Mouse (Mus musculus) activated CD4-positive, CD25-positive, alpha-beta regulatory T cell, adult 4 months (primary cell): ENCODE results near the gene Spata2. TPM values are rescaled to one million over a fixed set of nuclear protein-coding genes. Genes with fewer than 3 reads are reported as not detected.

Experiments
- ATAC-seq: one replicate; pipeline ENCODE4 v1.8.0; 2017
- polyA plus RNA-seq, 2 experiments: library from polyadenylated mRNA; unstranded; fragments of 100-300 nt; shearing (Covaris generic); gene quantifications; one replicate each; pipeline ENCODE4 v1.2.1; 2017

The Spata2 gene
- polyA plus RNA-seq, 2 experiments from 2014 or later = 7.4 to 11.7 TPM

DNA sequence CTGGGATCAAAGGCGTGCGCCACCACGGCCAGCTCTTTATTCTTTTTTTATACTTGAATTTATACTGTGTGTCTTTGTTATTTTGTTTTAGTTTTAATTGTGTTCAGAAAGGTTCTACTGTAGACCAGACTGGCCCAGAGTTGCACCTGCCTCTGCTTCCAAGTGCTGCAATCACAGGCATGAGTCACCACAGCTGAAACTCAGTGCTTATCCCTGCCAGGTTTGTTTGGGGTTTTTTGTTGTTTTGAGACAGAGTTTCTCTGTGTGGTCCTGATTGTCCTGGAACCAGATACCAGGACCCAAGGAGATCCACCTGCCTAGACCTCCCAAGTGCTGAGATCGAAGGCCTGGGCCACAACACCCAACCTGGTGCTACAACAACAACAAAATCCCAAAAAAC lies 15.9 kb upstream of the Spata2 start:
- no peak for ATAC-seq

DNA sequence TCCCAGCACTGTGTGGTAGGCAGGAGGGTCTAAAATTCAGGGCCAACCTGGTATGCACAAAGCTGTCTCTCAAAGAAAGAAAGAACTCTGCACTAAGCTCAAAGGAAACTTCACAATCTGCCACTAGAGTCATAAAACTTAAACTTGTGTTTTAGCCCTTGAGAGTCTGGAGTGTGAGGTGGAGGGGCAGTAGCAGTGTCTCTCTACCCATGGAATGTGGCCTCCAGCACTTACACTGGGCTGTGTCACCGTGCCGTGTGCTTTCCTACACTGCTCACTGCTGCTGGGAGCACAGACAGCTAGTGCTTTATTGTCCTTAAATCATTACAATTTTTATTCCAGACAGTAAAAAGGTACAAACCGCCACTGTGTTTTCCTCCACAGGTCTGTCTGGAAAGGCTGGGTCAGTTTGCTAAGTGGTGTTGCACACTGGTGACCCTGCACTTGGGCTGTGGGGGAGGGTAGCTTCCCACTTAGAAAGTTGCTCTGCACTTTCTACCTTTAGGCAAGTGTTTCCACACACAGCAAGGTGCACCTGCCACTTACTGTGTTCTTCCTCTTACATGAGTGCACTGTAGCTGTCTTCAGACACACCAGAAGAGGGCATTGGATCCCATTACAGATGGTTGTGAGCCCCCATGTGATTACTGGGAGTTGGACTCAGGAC lies 15.2 kb upstream of the Spata2 start:
- no peak for ATAC-seq

DNA sequence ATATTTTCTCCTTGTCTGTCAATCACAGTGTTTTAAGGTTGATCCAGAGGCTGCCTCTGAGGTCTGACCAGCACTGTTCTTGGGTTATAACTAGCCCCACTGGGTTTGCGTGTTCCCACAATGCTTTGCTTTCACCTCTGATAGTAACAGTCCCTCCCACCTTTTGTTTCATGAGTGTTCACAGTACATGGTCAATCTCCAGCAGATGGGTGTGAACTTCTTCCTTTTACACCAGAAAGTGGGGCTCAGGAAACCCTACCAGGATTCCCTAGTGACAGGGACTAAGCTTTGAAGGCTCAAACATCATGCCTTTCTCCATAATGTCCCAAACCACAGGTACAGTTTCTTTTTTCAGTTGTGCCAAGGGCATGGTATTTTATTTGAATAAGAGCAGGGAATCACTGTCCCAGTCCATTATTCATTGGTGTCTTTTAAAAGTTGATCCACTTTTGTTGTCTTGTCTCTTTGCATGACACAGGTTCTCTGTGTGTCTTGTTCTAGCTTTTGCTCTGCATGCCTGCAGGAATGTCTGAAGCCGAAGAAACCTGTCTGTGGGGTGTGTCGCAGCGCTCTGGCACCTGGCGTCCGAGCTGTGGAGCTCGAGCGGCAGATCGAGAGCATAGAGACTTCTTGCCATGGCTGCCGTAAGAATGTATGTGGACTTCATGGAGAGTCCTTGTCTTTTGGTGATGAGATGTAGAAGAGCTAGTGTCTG lies 14.0 kb upstream of the Spata2 start:
- ATAC-seq = no peak

DNA sequence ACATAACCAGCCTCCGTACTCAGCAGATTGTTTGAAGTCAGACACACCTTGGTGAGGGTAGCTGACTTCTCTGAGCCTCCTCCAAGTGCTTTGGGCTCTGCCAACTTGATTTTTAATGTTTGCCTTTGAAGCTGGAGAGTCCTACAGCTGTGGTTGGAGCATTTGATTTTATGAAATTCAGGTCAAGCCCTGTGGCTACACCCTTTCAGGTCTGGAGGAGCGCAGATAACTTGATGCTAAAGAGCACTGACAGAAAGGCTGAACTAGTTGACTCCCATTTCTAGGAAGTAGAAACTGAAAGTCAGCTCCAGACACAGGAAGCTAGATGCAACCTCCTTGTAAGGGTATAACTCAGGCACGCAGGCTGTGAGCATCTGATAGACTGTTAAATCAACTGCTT lies 12.4 kb upstream of the Spata2 start:
- peak; percentile 76 for ATAC-seq

DNA sequence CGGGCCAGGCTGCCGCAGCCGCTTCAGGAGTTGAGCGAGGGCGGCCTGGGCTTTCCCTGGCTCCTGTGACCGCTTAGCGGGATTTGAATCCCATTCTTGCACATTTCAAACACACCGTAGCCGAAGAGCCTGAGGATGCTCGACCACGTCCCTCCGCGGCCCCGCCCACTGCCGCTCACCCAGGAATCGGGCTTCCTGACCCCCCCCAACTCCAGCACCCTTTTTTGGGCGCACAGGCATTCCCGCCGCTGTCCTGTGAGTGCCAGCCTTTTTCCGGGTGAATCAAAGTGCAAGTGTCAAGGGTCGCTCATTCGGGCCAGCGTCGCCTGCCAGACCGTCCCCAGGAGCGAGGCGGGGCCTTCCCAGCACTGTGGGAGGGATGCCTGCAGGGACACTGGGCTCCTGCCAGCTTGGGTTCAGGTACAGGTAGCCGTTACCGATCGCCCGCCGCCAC lies 11.2 kb upstream of the Spata2 start:
- ATAC-seq = no peak

DNA sequence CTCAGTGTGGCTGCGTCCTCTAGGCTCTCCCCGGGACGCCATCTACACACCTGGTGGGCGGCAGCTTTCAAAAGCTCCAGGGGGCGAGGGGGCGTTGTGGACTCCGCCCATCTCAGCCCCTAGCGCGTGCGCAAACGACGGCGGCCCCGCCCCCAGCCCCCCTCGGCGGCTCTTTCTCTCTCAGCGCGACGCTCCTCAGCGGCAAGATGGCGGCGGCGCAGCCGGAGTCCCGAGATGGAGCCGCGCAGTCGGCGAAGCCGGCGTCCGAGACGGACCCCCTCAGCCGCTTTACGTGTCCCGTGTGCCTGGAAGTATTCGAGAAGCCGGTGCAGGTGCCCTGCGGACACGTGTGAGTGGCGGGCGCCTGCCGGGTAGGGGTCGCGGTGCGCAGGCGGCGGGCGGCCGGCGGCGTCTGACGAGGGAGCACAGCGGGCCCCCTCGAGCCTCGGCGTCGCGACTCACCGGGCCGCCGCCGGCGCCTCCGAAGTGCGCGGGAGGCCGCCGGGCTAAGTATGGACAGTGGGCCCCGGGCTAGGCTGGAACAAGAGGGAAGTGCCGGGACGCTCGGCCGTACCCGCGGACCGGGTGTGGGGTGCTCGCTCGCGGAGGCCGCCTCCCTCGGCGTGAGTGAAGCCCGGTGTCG lies 10.7 kb upstream of the Spata2 start:
- ATAC-seq = peak; percentile 48

DNA sequence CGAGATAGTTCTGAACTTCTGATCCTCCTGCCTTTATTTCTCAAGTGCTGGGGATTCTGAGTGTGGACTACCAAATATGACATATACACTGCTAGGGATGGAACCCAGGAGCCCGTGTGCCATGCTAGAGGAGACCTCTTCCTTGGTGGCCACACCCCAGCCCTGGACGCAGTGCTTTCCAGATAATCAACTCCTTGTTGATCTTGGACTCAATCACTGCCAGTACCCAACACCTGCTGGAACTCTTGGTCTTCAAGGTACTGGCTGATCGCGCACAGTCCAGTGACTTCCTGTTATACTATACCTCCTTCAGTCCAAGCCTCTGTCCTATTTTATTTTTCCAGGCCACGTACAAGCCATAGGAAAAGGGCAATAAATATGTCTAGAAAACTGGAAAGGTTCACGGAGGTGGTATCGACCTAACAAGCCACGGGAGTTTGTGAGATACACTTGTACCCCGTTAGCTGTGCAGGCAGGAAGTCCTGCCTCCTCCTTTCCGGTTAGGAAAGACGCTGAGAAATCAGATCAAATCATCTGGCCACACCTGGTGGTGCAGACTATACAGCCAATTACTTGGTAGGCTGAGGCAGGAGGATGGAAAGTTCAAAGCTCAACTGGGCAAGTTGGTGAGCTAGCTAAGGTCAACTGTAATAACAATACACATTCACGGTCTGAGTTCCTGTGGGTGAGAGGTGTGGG lies 10.0 kb upstream of the Spata2 start:
- peak; percentile 51 for ATAC-seq

DNA sequence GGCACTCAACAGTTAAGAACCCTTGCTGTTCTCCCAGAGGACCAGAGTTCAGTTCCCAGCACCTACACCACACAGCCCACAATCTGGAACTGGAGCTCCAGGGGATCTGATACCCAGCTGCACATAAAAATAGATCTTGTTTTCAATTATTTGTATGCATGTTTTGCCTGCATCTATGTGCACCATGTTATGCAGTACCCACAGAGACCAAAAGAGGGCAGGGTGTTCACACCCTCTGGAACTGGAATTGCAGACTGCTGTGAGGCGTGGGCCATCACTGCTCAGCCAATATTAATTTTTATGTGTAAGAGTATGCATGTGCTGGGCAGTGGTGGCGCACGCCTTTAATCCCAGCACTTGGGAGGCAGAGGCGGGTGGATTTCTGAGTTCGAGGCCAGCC lies 4.6 kb upstream of the Spata2 start:
- ATAC-seq = no peak

DNA sequence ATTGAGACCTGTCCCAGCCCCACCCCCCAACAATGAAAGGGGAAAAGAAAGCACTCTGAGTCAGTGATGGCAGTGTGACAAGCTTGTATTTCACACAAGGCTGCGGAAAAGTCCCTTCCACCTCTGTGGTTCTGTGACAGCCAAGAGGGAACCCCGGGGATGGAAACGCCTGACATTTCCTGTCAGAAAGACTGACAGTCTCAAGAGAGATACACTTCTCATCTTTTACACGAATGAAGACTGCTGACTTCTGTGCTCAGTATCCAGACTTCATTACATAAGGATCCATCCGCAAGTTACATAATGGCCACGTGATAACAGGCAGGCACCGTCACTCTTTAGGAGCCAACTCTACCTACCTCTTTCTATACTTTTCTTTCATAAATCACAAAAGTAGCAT lies 3.8 kb upstream of the Spata2 start:
- peak; percentile 22 for ATAC-seq

DNA sequence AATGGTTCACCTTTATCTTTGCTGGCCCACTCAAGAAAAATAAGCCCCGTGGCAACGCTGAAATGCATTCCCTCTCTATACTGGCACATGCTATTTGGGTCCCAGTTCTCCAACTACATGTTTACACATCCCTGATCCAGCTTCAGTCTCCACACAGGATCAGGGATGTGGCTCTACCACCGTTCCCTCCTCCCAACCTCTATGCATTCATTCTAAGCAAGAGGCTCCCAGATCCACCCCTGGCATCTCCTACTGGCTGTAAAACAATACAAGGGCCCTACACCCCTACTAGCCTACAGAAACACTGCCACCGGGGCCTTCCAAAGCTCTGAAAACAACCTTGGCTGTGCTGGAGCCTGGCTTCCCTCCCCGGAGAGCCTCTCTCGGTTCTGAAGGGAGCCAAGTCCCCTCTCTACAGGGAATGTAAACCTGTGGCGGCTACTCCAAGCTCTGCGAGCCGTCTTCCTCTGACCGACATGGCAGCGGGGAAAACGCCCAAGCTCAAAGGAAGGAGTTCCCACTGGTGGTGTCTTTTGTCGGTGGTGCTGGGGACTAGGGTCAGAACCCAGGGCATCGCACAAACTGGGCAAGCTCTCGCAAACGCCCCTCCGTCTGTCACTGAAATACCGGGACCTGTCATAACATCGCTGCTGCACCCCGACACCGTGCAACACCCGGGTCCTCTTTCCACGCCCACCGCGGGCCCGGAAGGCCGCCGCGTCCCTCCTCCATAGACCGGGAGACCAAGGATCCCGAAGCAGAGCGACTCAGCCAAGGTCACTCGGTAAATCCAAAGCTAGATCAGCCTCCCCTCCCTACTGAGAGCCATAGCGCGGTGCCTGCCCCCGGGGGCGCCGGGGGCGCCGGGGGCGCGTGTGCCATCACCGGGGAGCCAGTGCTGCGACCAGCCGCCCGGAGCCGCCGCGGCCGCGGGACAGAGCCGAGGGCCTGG lies 654 bp downstream of the Spata2 start, which contains the start of gene Rnf114:
Rnf114 (plus strand) TSS at position 889 of the 952 bp plus-strand sequence.
- peak; percentile 25 for ATAC-seq

DNA sequence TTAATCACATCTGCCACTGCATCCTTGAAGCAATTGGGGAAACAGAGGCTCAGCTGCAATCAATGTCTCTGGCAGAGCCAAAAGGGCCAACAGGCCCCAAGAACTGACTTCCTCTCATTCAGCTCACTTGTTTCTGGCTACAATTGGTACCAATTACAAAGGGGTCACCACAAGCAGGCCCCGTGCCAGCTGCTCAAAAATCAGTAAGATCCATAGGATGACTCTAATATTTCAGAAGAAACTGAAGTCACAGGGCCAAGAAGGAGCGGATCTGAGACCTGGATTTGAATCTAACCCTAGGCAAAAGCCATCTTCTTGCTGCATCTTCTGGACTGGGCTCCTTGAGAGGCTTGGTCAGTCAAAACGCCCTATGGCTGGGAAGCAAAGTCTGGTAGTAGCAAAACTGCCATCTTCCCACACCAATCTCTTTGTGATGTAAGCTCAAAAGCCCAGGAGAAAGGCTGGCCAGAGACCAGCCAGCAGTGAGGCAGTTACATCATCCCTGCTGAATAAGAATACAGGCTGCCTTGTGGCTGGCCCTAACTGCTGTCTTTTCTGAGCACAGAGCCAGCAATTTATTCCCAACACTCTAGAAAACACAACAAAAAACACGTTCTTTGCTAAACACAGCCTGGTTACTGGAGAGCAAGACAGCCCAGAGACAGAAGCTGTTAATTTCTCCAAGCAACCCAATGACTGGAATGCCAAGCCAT lies 1.7 kb downstream of the Spata2 start:
- no peak for ATAC-seq

DNA sequence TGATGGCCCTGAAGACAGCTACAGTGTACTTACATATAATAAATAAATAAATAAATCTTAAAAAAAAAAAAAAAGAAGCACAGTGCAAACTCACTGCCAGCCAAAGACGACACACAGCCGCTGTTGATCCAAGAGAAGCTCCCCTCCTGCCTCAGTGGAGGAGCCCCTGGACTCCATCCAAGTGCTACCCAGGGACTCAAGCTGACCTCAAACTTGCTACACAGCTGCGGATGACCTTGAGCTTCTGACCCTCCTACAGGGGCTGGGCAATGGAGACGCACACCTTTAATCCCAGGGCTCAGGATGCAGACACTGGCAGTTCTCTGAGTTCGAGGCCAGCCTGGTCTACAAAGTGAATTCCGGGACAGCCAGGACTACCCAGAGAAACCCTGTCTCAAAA lies 4.7 kb downstream of the Spata2 start:
- ATAC-seq = no peak

DNA sequence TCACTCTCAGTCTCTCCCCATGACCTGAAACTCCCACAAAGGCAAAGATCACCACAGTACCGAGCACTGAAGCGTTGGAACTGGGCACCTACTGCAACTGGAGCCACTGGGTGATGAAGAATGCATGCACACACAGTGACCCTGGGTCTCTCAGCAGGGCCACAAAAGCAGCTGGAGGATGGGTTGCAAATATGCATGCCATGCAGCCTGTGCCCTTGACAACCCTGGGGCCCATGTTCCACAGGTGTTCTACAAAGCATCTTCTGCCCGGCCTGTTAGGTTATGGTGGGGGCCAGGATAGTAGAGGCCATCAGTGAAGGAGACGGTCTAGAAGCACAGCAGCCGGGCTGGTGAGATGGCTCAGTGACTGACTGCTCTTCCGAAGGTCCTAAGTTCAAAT lies 5.1 kb downstream of the Spata2 start:
- no peak for ATAC-seq

DNA sequence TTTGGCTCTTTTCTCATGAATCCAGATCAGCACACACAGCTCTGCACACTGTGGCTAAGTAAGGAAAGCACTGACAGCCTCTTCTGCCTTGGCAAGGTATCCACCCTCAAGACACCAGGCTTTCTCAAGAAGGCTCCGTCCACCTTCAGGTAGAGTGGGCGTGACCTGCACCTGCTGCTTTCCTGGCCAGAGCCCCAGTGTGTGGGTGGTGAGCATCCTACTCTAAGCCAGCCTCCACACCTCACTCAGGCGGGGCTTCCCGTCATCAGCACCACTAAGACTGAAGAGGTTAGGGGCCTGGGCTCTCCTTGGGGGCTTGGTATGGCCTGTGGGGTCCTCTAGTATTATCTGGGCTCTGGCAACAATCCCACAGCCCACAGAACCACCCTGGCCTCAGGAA lies 6.1 kb downstream of the Spata2 start:
- no peak for ATAC-seq

DNA sequence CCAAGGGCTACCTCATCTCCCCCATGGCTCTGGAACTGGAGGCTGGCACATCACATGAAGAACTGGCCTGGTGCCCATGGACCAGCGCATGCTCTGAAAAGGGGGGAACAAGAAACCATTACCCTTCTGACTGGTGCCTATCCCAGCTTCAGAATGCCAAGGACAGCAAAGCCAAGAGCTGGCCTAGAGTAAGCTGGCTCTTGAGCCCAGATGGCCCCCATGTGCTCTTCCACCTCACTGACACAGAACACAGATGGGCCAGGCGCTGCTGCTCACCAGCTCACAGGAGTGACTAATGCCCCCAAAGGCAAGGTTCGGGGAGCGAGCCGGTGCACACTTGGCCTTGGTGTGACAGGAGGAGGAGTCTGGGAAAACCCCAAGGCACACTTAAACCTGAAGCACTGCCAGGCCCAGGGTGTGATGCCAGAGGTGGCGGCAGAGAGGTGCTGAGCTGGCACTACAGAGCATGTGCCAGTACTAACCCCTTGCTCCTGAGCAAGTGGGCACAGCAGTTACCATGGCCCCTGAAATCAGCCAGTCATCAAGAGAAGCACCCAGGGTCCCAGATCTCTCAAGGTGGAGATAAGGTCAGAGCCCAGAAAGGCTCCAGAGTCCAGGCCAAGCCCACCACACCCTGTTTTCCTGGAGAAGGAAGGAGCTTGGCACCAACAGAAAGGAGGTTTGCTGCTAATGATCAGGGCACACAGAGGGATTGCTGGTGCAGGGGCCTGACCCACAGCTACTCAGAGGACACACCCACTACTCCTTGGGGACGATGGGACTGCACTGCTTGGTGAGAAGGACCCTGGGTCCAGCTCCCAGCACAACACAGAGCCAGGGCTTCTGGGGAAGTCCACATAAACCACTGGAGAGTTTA lies 6.9 kb downstream of the Spata2 start:
- no peak for ATAC-seq

DNA sequence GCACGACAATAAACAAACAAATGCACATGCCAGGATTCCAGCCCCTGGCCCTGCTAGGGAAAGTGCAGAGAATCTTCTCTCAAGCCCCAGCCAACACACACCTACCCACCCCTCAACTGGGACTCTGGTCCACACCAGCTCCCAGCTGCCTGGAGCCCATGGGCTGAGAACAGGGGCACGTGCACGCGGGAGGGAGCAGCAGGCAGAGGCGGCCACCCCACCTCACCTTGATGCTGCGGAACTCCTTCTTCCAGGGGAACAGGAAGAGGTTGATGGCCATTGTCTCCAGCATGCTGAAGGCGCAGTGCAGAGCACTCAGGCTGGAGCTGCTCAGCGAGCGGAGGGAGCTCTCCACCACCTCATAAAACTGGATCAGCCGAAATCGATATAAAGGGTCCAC lies 7.8 kb downstream of the Spata2 start:
- ATAC-seq = no peak

DNA sequence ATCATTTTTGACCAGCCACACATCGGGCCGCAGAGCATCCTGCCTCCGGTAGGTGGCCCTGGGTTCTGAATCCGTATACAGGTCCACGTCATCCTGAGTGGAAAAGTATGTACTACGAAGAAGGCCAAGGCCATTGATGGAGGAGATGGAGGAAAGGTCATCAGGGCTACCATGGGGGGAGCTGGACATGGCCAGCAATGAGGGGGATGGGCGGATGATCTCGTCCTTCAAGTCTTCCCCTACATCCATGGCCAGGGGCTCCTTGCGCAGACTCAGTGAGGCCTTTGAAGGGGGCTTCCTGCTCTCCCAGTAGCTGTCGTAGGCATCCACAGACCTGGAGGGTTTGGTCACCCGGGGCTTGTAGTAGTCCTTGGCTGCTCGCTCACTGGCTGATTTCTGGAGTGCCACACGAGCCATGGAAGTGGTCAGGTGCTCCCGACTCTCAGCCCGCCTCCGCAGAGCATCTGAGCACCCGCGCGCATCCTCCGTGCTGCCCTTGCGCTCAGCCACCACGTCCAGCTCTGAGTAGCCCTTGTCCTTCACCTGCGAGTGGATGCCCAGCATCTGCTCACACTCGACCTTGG lies 8.8 kb downstream of the Spata2 start:
- ATAC-seq = no peak

DNA sequence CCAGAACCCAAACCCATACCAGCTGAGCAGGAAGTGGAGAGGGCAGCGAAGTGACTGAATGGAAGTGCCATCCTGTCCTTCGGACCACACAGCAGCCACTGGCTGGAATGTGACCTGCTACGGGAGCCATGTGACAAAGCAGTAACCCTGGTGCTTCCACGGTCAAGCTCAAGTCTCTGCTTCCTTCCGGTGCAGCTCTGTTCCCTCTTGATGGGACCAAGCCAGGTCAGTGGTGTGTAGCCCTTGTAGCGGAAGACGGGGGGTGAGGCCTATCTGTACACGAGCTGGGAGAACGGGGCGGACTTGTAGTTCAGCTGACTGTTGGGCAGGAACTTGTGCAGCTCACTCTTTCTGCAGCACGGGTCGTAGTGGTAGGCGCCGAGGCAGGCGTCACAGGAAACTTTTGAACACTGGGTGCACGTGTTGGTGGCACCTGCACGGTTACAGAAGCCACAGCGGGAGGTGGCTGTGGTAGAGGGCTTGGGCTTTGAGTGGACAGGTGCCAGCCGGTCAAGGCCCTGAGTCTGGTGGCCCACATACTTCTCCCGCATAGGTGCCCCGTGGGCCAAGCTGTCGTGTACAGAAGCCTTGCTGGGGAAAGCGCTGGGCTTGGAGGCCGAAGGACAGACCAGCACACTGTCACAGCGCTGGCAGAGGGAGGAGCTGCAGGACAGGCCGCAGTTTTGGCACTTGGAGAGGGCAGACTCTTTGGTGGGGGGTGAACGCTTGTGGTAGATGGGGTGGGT lies 9.4 kb downstream of the Spata2 start:
- ATAC-seq = no peak

DNA sequence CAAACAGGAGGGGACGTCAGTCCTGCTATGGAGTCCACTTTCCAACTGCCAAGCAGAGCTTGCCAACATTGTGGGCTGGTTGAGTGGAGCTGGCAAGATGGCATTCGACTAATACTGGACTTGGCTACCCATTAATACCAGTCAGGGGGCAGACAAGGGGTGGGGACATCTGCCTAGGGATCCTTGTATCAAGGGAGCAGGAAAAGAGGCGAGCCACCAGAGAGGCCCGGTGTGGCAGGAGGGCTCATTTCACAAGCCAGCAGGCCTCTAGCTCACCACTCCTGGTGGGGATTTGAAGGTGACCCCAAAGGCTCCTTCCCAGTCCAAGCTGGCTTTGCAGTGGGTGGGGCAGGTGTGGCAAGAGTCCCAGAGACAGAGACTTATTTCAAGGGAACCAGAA lies 10.0 kb downstream of the Spata2 start:
- ATAC-seq = no peak
